Mouse (Mus musculus) frontal cortex, postnatal 25 days (tissue): ENCODE measurements at regions not wholly inside any gene's neighbourhood (a gene's known extent, or its start where the extent isn't known, plus 50 kb on each side); places are given as distances from the start of the nearest gene placed in this dataset.

Experiments
- DNase-seq, 2 experiments: peaks; one replicate each; pipeline ENCODE4 v3.0.0; 2022; ENCODE audit warnings: low spot score in 2 of 2

- DNase-seq, result no peak
These were observed 385.1 kb upstream of the Mon1b start for GRCm38 (mm10) chr8:113250264-113250663.

- peak; percentile 3 to 7 for DNase-seq
These were observed 381.3 kb upstream of the Mon1b start for GRCm38 (mm10) chr8:113254076-113254475.

- DNase-seq, result no peak
These were observed 375.9 kb upstream of the Mon1b start for GRCm38 (mm10) chr8:113259477-113259876.

GRCm38 (mm10) chr8:113263296-113263695 lies 372.1 kb upstream of the Mon1b start:
- DNase-seq, result no peak

- DNase-seq, result no peak
These were observed 364.1 kb upstream of the Mon1b start for GRCm38 (mm10) chr8:113271262-113271661.

GRCm38 (mm10) chr8:113300273-113300843 lies 335.0 kb upstream of the Mon1b start:
- no peak for DNase-seq

GRCm38 (mm10) chr8:113303426-113303825 lies 332.0 kb upstream of the Mon1b start:
- no peak for DNase-seq

DNA sequence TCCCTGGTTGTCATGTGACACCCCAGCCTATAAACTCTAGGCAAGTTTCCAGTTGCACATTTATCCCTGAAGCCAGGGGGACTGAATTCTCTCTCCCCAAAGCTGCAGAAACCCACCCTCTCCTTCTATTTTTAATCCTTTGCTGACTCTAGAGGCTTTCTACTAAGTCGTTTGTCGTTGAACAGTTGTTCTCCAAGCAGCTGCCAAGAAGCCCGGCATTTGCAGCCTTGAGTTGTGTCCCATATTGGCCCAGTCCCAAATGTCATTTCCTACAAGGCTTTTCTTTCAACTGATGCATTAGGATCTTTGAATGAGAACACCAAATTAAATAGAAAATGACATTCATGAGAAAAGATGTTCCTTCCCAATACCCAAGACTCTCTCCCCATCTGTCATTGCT lies 318.2 kb upstream of the Mon1b start:
- no peak for DNase-seq

DNA sequence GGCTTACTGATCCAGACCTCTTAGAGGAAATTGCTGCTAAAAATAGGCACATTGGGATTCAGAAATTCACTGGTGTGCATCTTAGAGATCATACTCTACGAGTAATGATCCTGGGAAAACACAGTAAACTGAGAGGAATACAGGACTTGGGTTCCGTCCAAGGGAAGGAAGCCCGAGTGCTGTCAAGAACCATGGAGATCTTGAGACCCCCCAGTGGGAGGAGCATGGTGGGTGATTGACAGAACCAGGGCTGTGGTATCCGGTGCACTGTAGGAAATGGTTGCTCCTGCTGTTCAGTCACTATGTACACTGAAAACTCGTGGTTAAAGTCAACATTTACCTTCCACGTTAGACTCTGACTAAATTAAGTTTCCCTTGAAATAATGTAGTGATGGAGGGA lies 303.8 kb upstream of the Mon1b start:
- no peak for DNase-seq

GRCm38 (mm10) chr8:113341306-113341705 lies 294.1 kb upstream of the Mon1b start:
- no peak for DNase-seq

GRCm38 (mm10) chr8:113361900-113362299 lies 273.5 kb upstream of the Mon1b start:
- no peak for DNase-seq

GRCm38 (mm10) chr8:113364181-113364580 lies 271.2 kb upstream of the Mon1b start:
- no peak for DNase-seq

GRCm38 (mm10) chr8:113383517-113383916 lies 251.9 kb upstream of the Mon1b start:
- DNase-seq, result no peak

- no peak for DNase-seq
These were observed 251.4 kb upstream of the Mon1b start for GRCm38 (mm10) chr8:113383974-113384373.

DNA sequence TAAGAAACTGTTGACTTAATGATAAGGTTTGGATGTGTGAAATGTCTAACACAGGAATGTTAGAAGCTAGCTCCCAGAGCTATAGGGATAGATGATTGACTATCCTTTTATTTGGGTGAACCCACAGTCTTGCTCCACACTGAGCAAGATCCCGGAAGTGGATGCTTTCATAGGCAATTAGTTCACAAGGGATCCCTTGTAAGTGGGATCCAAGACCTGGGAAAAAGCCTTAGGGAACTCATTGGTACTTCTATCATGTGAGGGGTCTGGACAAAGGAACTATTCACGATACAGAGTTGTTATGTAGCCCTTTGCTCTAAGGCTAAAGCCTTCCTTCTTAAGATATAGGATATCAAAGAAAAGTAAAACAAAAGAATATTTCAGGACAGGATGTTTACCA lies 245.9 kb upstream of the Mon1b start:
- no peak for DNase-seq

GRCm38 (mm10) chr8:113390038-113390437 lies 245.3 kb upstream of the Mon1b start:
- no peak for DNase-seq

DNA sequence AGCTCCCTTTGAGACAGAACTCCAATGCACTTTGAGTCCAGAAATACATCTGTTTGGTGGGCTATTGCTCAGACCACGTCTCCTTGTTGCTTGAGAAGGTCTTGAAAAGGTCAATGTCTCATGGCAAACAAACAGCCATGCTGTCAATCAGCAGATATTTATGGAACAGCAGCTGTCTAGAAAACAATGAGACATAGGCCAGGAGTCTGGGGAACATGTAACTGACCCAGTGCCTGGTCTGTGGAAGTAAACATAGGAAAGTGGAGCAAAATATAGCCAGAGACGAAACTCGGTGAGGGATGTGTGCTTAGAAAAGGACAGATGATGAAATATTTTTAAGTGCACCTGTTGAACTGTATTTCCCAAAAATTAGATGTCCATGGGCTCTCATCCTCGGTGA lies 241.1 kb upstream of the Mon1b start:
- DNase-seq, result no peak

DNA sequence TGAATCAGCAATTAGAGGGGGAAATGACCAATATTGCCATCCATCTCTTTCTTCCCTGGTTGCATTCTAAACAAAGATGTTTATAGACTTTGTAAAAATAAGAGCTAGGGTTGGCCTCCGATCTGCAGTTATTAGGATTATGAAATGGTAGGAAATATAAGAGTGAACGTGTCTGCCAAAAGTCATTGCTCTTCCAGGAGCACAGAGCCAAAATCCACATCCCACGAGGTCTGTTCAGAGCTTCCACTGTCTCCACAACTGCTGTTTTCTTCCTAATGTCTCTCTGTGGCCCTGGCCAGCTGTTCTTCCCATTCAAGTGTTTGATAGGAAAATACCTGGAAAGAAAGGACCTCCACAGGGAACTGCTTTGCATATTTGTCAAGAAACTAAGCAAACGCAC lies 230.2 kb upstream of the Mon1b start:
- no peak for DNase-seq

GRCm38 (mm10) chr8:113419352-113419751 lies 216.0 kb upstream of the Mon1b start:
- no peak for DNase-seq

DNA sequence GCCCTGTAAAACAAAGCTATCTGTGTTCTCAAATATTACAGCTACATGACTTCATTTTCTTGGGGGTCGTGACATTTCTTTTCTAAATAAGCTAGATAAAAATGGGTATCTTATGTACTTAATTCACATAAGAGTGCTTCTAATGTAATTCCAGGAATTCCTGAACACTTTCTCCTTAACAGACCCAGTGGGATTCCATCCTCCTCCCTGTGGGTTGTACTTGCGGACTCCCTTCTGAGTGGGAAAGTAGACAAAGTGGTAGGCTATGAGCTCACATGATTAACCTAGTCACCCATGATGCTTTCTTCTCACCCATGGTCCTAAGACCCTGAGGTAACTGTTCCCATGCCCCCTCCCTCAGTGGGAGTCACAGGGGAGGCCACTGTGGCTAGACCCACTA lies 212.7 kb upstream of the Mon1b start:
- DNase-seq, result no peak

DNA sequence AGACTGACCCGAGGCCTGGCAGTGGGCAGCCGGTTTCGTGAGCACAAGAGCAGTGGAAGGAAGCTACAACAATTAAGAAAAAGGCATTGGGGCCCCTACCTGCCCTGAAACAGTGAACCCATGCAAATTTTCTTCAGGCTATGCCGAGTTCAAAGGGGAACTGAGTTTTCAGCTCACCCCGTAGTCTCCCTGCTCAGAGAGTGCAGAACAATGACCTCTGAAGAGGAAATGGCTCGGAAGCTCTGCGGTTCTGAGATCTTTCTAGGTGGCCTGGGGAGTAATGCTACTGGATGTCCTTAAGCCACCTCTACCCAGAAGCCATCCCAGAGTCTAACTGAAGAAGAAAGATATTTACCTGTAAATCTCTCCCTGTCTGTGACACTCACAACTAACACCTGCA lies 196.3 kb upstream of the Mon1b start:
- DNase-seq, result no peak

- DNase-seq, result no peak
These were observed 181.4 kb upstream of the Mon1b start for GRCm38 (mm10) chr8:113454022-113454421.

DNA sequence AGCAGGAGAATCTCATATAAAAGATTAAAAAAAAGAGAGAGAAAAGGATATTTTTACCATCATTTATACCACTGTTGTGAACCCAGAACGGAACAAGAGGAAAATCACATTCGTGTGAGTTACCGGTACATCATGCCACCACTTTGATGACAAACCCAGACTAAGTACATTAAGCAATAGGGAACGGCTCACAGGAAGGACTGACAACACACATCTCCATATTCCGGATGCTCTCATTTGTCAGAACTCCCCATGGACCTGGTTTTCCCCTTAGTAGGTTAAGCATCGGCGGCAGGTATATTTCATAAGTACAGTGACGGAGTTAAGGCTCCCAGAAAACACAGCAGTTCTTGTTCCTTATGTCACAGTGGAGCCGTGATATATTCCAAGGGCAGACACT lies 170.8 kb upstream of the Mon1b start:
- no peak for DNase-seq

DNA sequence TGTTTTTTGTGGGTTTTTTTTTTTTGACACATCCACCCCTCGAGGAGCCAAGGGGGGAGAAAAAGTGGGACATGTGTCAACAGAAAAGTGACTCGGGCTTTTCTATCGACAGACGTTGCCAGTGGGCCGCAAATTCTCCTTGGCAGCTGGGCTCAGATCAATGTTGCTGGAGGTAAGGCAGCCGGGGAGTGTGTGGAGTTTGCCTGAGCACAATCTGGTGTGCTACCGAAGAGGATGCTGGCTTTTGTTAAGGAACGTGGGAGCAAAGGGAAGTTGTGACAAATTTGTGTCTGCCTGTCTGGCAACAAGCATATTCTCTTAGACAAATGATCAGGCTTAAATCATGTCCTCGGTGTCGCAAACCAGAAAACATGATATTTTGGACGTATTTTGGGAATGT lies 170.2 kb upstream of the Mon1b start:
- no peak for DNase-seq

GRCm38 (mm10) chr8:113466683-113467082 lies 168.7 kb upstream of the Mon1b start:
- no peak for DNase-seq
